Mouse (Mus musculus) lung, postnatal 0 days (tissue): Measurements from ENCODE around the gene Syngr1.

ENCODE experiments used
- CTCF ChIP-seq: IDR thresholded peaks from 2 replicates; pipeline ENCODE4 v1.5.1; 2016; ENCODE audit warnings: antibody characterized with exemption, mild to moderate bottlenecking
- EP300 ChIP-seq: IDR thresholded peaks from 2 replicates; pipeline ENCODE4 v1.6.1; 2016; ENCODE audit warnings: antibody characterized with exemption, mild to moderate bottlenecking, control low read depth

- TF ChIP-seq CTCF: no peak
- TF ChIP-seq EP300: no peak
Measured at GRCm38 (mm10) chr15:80149517-80149916, 58.4 kb downstream of the Syngr1 start.
